Mouse (Mus musculus) hindbrain, embryonic 10.5 days (tissue): ENCODE measurements around the gene Nrp2. TPM values are rescaled to one million over a fixed set of nuclear protein-coding genes. Genes with fewer than 3 reads are reported as not detected.
A peak's percentile ranks its signal among the peaks of the same experiment; 100 is the strongest.

ENCODE experiments used
- DNase-seq: peaks from one replicate; pipeline ENCODE4 v3.0.0-alpha.2; 2017; ENCODE audit warnings: low spot score
- H3K27ac ChIP-seq: fragments of 300-500 bp; sonication (generic); 2 replicates; pipeline ENCODE4 v1.5.1; 2016; ENCODE audit warnings: mild to moderate bottlenecking, moderate library complexity
- H3K27me3 ChIP-seq: fragments of 300-500 bp; sonication (generic); 2 replicates; pipeline ENCODE4 v1.6.1; 2016; ENCODE audit warnings: mild to moderate bottlenecking; ENCODE audit not compliant: poor library complexity, insufficient read depth, severe bottlenecking
- H3K36me3 ChIP-seq: fragments of 300-500 bp; sonication (generic); 2 replicates; pipeline ENCODE4 v1.6.1; 2016; ENCODE audit warnings: mild to moderate bottlenecking, moderate library complexity
- H3K4me1 ChIP-seq: fragments of 300-500 bp; sonication (generic); replicated peaks from 2 replicates; pipeline ENCODE4 v1.6.1; 2016; ENCODE audit warnings: mild to moderate bottlenecking
- H3K4me3 ChIP-seq: fragments of 300-500 bp; sonication (generic); 2 replicates; pipeline ENCODE4 v1.5.1; 2016; ENCODE audit warnings: mild to moderate bottlenecking, moderate library complexity
- H3K9me3 ChIP-seq: fragments of 300-500 bp; sonication (generic); 2 replicates; pipeline ENCODE4 v1.6.1; 2016; ENCODE audit warnings: mild to moderate bottlenecking, moderate library complexity
- WGBS: fragments of 180-500 bp; shearing (Covaris S2); methylation state at CpG from one replicate; pipeline ENCODE4 v1.1.7; 2016; 5-methylcytosine and 5-hydroxymethylcytosine counted together
- polyA plus RNA-seq: library from polyadenylated mRNA; unstranded; fragments of >200 nt; fragmentation: Nextera tagmentation; extraction: Ambion mirVana; gene quantifications from 2 replicates; pipeline ENCODE4 v1.2.1, GENCODE M21; 2016

Nrp2 gene
- polyA plus RNA-seq, 1 experiment from 2014 or later = 23.1 TPM

GRCm38 (mm10) chr1:62734420-62734931 lies 31.4 kb downstream of the Nrp2 start:
- peaks cover 22% of the 10 kb centered on the region for H3K4me1 ChIP-seq
- peaks cover 12% of the 10 kb centered on the region; the same call in 1 of the 2 replicates for H3K36me3 ChIP-seq
- WGBS = 59% methylated on average over 5 of the region's 5 CpGs
- H3K4me3 ChIP-seq = no peak overlapping the region
- DNase-seq = no peak
- H3K9me3 ChIP-seq = no peaks in the 10 kb centered on the region
- no peak overlapping the region for H3K27ac ChIP-seq
- peaks cover 45% of the 10 kb centered on the region for H3K27me3 ChIP-seq

GRCm38 (mm10) chr1:62734980-62735379 lies 31.9 kb downstream of the Nrp2 start:
- no peaks in the 10 kb centered on the region for H3K9me3 ChIP-seq
- H3K4me3 ChIP-seq = no peak overlapping the region
- no peak overlapping the region for H3K27ac ChIP-seq
- peaks cover 17% of the 10 kb centered on the region for H3K4me1 ChIP-seq
- H3K36me3 ChIP-seq = peaks cover 14% of the 10 kb centered on the region; the same call in 1 of the 2 replicates
- H3K27me3 ChIP-seq = peaks cover 50% of the 10 kb centered on the region
- no peak for DNase-seq
- WGBS = 91% methylated on average over 4 of the region's 4 CpGs

GRCm38 (mm10) chr1:62735835-62736234 lies 32.8 kb downstream of the Nrp2 start:
- DNase-seq = no peak
- 76% methylated on average over 4 of the region's 4 CpGs for WGBS
- H3K27me3 ChIP-seq = peaks cover 59% of the 10 kb centered on the region

GRCm38 (mm10) chr1:62736455-62737012 lies 33.4 kb downstream of the Nrp2 start:
- Histone ChIP-seq H3K27me3 (peaks cover 63% of the 10 kb centered on the region), H3K27ac (no peak overlapping the region), H3K9me3 (no peaks in the 10 kb centered on the region), H3K4me1 (peaks cover 16% of the 10 kb centered on the region), H3K36me3 (peaks cover 14% of the 10 kb centered on the region; the same call in 1 of the 2 replicates), H3K4me3 (no peak overlapping the region)
- WGBS = 73% methylated on average over 8 of the region's 8 CpGs
- DNase-seq = no peak

More at GRCm38 (mm10) chr1:62735835-62736234, 32.8 kb downstream of the Nrp2 start:
- Histone ChIP-seq H3K4me1 (peaks cover 16% of the 10 kb centered on the region), H3K36me3 (peaks cover 14% of the 10 kb centered on the region; the same call in 1 of the 2 replicates), H3K4me3 (no peak overlapping the region), H3K9me3 (no peaks in the 10 kb centered on the region), H3K27ac (no peak overlapping the region)

GRCm38 (mm10) chr1:62738165-62738564 lies 35.1 kb downstream of the Nrp2 start:
- WGBS = 83% methylated on average over 11 of the region's 11 CpGs
- DNase-seq = no peak

GRCm38 (mm10) chr1:62742092-62742491 lies 39.0 kb downstream of the Nrp2 start:
- no peak overlapping the region for H3K4me3 ChIP-seq
- H3K36me3 ChIP-seq = peaks cover 41% of the 10 kb centered on the region
- peak overlapping the region; percentile 59; the same call in 1 of the 2 replicates for H3K27ac ChIP-seq
- 44% methylated on average over 3 of the region's 3 CpGs for WGBS
- H3K27me3 ChIP-seq = peaks cover 79% of the 10 kb centered on the region
- H3K4me1 ChIP-seq = peaks cover 24% of the 10 kb centered on the region
- DNase-seq = no peak
- H3K9me3 ChIP-seq = no peaks in the 10 kb centered on the region

More at GRCm38 (mm10) chr1:62738165-62738564, 35.1 kb downstream of the Nrp2 start:
- peaks cover 65% of the 10 kb centered on the region for H3K27me3 ChIP-seq
- no peak overlapping the region for H3K27ac ChIP-seq
- peaks cover 17% of the 10 kb centered on the region; the same call in 1 of the 2 replicates for H3K36me3 ChIP-seq
- H3K4me3 ChIP-seq = no peak overlapping the region
- peaks cover 25% of the 10 kb centered on the region for H3K4me1 ChIP-seq
- no peaks in the 10 kb centered on the region for H3K9me3 ChIP-seq

GRCm38 (mm10) chr1:62743064-62743694 lies 40.1 kb downstream of the Nrp2 start:
- peaks cover 81% of the 10 kb centered on the region for H3K27me3 ChIP-seq
- WGBS = 12% methylated on average over 8 of the region's 8 CpGs
- H3K27ac ChIP-seq = peak overlapping the region; percentile 57; the same call in 1 of the 2 replicates
- no peak for DNase-seq
- H3K9me3 ChIP-seq = no peaks in the 10 kb centered on the region
- H3K4me3 ChIP-seq = no peak overlapping the region
- peaks cover 41% of the 10 kb centered on the region for H3K36me3 ChIP-seq
- H3K4me1 ChIP-seq = peaks cover 33% of the 10 kb centered on the region

GRCm38 (mm10) chr1:62745889-62746288 lies 42.8 kb downstream of the Nrp2 start:
- Histone ChIP-seq H3K4me1 (peaks cover 48% of the 10 kb centered on the region), H3K27ac (no peak overlapping the region), H3K4me3 (no peak overlapping the region), H3K36me3 (peaks cover 36% of the 10 kb centered on the region), H3K9me3 (no peaks in the 10 kb centered on the region), H3K27me3 (peaks cover 89% of the 10 kb centered on the region)
- DNase-seq = no peak
- 93% methylated on average over 8 of the region's 8 CpGs for WGBS

- DNase-seq = no peak
- H3K27ac ChIP-seq = no peak overlapping the region
- WGBS = 64% methylated on average over 10 of the region's 10 CpGs
- H3K27me3 ChIP-seq = peaks cover 90% of the 10 kb centered on the region
- no peaks in the 10 kb centered on the region for H3K9me3 ChIP-seq
- H3K4me3 ChIP-seq = no peak overlapping the region
- peaks cover 37% of the 10 kb centered on the region for H3K36me3 ChIP-seq
- peaks cover 57% of the 10 kb centered on the region for H3K4me1 ChIP-seq
Observed at GRCm38 (mm10) chr1:62747421-62748111, 44.5 kb downstream of the Nrp2 start.

- H3K27ac ChIP-seq = no peak overlapping the region
- H3K27me3 ChIP-seq = peaks cover 89% of the 10 kb centered on the region
- 66% methylated on average over 3 of the region's 3 CpGs for WGBS
- DNase-seq = no peak
- H3K9me3 ChIP-seq = no peaks in the 10 kb centered on the region
- H3K36me3 ChIP-seq = peaks cover 36% of the 10 kb centered on the region
- H3K4me1 ChIP-seq = peaks cover 56% of the 10 kb centered on the region
- no peak overlapping the region for H3K4me3 ChIP-seq
Observed at GRCm38 (mm10) chr1:62748361-62748760, 45.3 kb downstream of the Nrp2 start.

- peaks cover 28% of the 10 kb centered on the region for H3K36me3 ChIP-seq
- H3K27me3 ChIP-seq = peaks cover 92% of the 10 kb centered on the region
- WGBS = 70% methylated on average over 14 of the region's 14 CpGs
- H3K4me1 ChIP-seq = peaks cover 61% of the 10 kb centered on the region
- H3K9me3 ChIP-seq = no peaks in the 10 kb centered on the region
- no peak overlapping the region for H3K4me3 ChIP-seq
- DNase-seq = no peak
- no peak overlapping the region for H3K27ac ChIP-seq
Observed at GRCm38 (mm10) chr1:62749716-62750115, 46.6 kb downstream of the Nrp2 start.

- Histone ChIP-seq H3K4me1 (peaks cover 61% of the 10 kb centered on the region), H3K9me3 (no peaks in the 10 kb centered on the region), H3K4me3 (no peak overlapping the region), H3K27me3 (peaks cover 91% of the 10 kb centered on the region), H3K36me3 (peaks cover 24% of the 10 kb centered on the region), H3K27ac (no peak overlapping the region)
- DNase-seq = no peak
- 86% methylated on average over 5 of the region's 5 CpGs for WGBS
Observed at GRCm38 (mm10) chr1:62750408-62751008, 47.4 kb downstream of the Nrp2 start.
